Mouse (Mus musculus) megakaryocyte-erythroid progenitor cell, adult 5 weeks (primary cell): ENCODE data around the gene Cypt15. TPM values are rescaled to one million over a fixed set of nuclear protein-coding genes. Genes with fewer than 3 reads are reported as not detected.

ENCODE experiments used
- polyA plus RNA-seq: library from polyadenylated mRNA; stranded (reverse); fragments of >175 nt; gene quantifications from 2 replicates; pipeline ENCODE4 v1.2.3, GENCODE M21; 2012

The Cypt15 gene
- not detected in 2 replicates for polyA plus RNA-seq

GRCm38 (mm10) chrX:39345967-39346366 lies at the start of gene Cypt15:
Cypt15 (plus strand) TSS chrX:39346267.

